ENCODE assay signal across 10 mouse cellular contexts in genomic region chr10:41474981-41475391, GRCm38 (mm10). TPM values are rescaled to one million over a fixed set of nuclear protein-coding genes. Genes with fewer than 3 reads are reported as not detected.
A peak's percentile ranks its signal among the peaks of the same experiment; 100 is the strongest.
DNase-seq lines count a peak whose midpoint lies in the region; ATAC-seq and TF ChIP-seq lines count a peak whose summit lies in the region.
"Had no signal": no experiment of that assay in that cellular context is flagged by ENCODE, and none has a peak within 500 bp of the region (broad histone marks: within the 10 kb centered on the region; RNA-seq: fewer than 3 reads in every experiment).

No protein-coding gene starts in this region.

- WGBS in kidney, postnatal 0 days, result 73% methylated on average over 1 of the region's 1 CpGs
- WGBS in heart, embryonic 12.5 days, result 38% methylated on average over 1 of the region's 1 CpGs
- 43% methylated on average over 1 of the region's 1 CpGs for WGBS in liver, embryonic 14.5 days (ENCODE audit: insufficient replicate concordance)
- WGBS in stomach, embryonic 14.5 days, result 43% methylated on average over 1 of the region's 1 CpGs
- 91% methylated on average over 1 of the region's 1 CpGs for WGBS in midbrain, embryonic 11.5 days

- intact Hi-C loops in left cerebral cortex, postnatal 36 days (cut with DNase I), result no loop called here

- no peak for ATAC-seq in kidney, postnatal 0 days (replicated peaks; ENCODE audit: low FRiP score, low read depth)
- no peak for ATAC-seq in heart, embryonic 12.5 days (ENCODE audit: insufficient number of reproducible peaks, low FRiP score)
- no peak for ATAC-seq in liver, embryonic 14.5 days (ENCODE audit: insufficient read depth)
- no peak for ATAC-seq in stomach, embryonic 14.5 days (ENCODE audit: insufficient number of reproducible peaks, insufficient read depth, low FRiP score, low read depth)
- ATAC-seq in midbrain, embryonic 11.5 days (ENCODE audit: low FRiP score), result no peak

- no peaks in the 10 kb centered on the region for H3K9me3 ChIP-seq in kidney, postnatal 0 days (replicated peaks; ENCODE audit: low read length)
- no peaks in the 10 kb centered on the region for H3K9me3 ChIP-seq in heart, embryonic 12.5 days (replicated peaks)
- no peaks in the 10 kb centered on the region for H3K9me3 ChIP-seq in liver, embryonic 14.5 days (ENCODE audit: control insufficient read depth, low read length)
- H3K9me3 ChIP-seq in stomach, embryonic 14.5 days (ENCODE audit: control insufficient read depth, low read depth, low read length), result no peaks in the 10 kb centered on the region
- H3K9me3 ChIP-seq in midbrain, embryonic 11.5 days (ENCODE audit: control insufficient read depth, low read length), result no peaks in the 10 kb centered on the region
- H3K9me3 ChIP-seq: hindbrain, embryonic 10.5 days had no signal

- no peak for TF ChIP-seq CTCF in kidney, postnatal 0 days (IDR thresholded peaks at IDR 0.05; ENCODE audit: low read depth)
- TF ChIP-seq CTCF in liver, embryonic 14.5 days (IDR thresholded peaks at IDR 0.05; ENCODE audit: low read depth), result no peak

- no peak overlapping the region for H3K9ac ChIP-seq in kidney, postnatal 0 days (ENCODE audit: low read depth, low read length)
- H3K9ac ChIP-seq in heart, embryonic 12.5 days, result peak overlapping the region; percentile 37; the same call in 1 of the 2 replicates
- no peak overlapping the region for H3K9ac ChIP-seq in liver, embryonic 14.5 days (replicated peaks)
- H3K9ac ChIP-seq in stomach, embryonic 14.5 days (replicated peaks; ENCODE audit: low read depth, low read length), result no peak overlapping the region
- no peak overlapping the region for H3K9ac ChIP-seq in midbrain, embryonic 11.5 days (ENCODE audit: low read length)

- TF ChIP-seq EP300 in liver, embryonic 14.5 days (IDR thresholded peaks at IDR 0.05; ENCODE audit: low read depth), result no peak

- H3K4me2 ChIP-seq in kidney, postnatal 0 days (ENCODE audit: low read length), result no peak overlapping the region
- H3K4me2 ChIP-seq in heart, embryonic 12.5 days, result 0 out of 2 replicates have a peak overlapping the region, but pooled peaks have one; percentile 5
- H3K4me2 ChIP-seq in liver, embryonic 14.5 days (ENCODE audit: low read depth), result peak overlapping the region; percentile 7; the same call in 1 of the 2 replicates
- 0 out of 2 replicates have a peak overlapping the region, but pooled peaks have one; percentile 89 for H3K4me2 ChIP-seq in stomach, embryonic 14.5 days (replicated peaks; ENCODE audit: low read depth, low read length)
- H3K4me2 ChIP-seq in midbrain, embryonic 11.5 days, result no peak overlapping the region

- peak; percentile 8 for DNase-seq in kidney, postnatal 0 days (ENCODE audit: low spot score)
- no peak for DNase-seq in kidney, postnatal 10 days
- DNase-seq in liver, embryonic 14.5 days (ENCODE audit: low read depth in 3 of 3, low spot score in 3 of 3), result no peak
- DNase-seq in left cerebral cortex, postnatal 36 days (ENCODE audit: low spot score in 2 of 2), result no peak
- no peak for DNase-seq in midbrain, embryonic 11.5 days (ENCODE audit: low spot score, missing footprints)
- no peak for DNase-seq in urinary bladder, postnatal 10 days (ENCODE audit: low spot score)
- DNase-seq: right cerebral cortex, postnatal 4 days had no signal

- peak overlapping the region; percentile 58; the same call in 1 of the 2 replicates for H3K27ac ChIP-seq in kidney, postnatal 0 days
- peak overlapping the region; percentile 91 for H3K27ac ChIP-seq in heart, embryonic 12.5 days (ENCODE audit: poor library complexity, severe bottlenecking)
- peak overlapping the region; percentile 30; the same call in 1 of the 2 replicates for H3K27ac ChIP-seq in liver, embryonic 14.5 days
- peak overlapping the region; percentile 58 for H3K27ac ChIP-seq in stomach, embryonic 14.5 days (ENCODE audit: low read length)
- H3K27ac ChIP-seq in midbrain, embryonic 11.5 days (ENCODE audit: low read depth, low read length), result no peak overlapping the region

- no peaks in the 10 kb centered on the region for H3K36me3 ChIP-seq in kidney, postnatal 0 days (ENCODE audit: insufficient read depth, low read length)
- peaks cover 21% of the 10 kb centered on the region for H3K36me3 ChIP-seq in heart, embryonic 12.5 days
- H3K36me3 ChIP-seq in liver, embryonic 14.5 days (replicated peaks; ENCODE audit: control insufficient read depth, insufficient read depth, low read depth), result no peaks in the 10 kb centered on the region
- no peaks in the 10 kb centered on the region; the same call in 1 of the 2 replicates for H3K36me3 ChIP-seq in stomach, embryonic 14.5 days (ENCODE audit: control insufficient read depth, insufficient read depth, low read length)
- peaks cover 2% of the 10 kb centered on the region; the same call in 1 of the 2 replicates for H3K36me3 ChIP-seq in midbrain, embryonic 11.5 days (ENCODE audit: control insufficient read depth, insufficient read depth, low read length)

- peaks cover 9% of the 10 kb centered on the region for H3K4me1 ChIP-seq in kidney, postnatal 0 days (replicated peaks; ENCODE audit: insufficient read depth, low read length)
- peaks cover 61% of the 10 kb centered on the region for H3K4me1 ChIP-seq in heart, embryonic 12.5 days (replicated peaks)
- peaks cover 34 to 46% of the 10 kb centered on the region in 2 experiments for H3K4me1 ChIP-seq in liver, embryonic 14.5 days (replicated peaks; ENCODE audit: control insufficient read depth in 2 of 2, insufficient read depth in 2 of 2, low read length in 1 of 2)
- H3K4me1 ChIP-seq in stomach, embryonic 14.5 days (ENCODE audit: control insufficient read depth, insufficient read depth, low read length), result peaks cover 19% of the 10 kb centered on the region
- peaks cover 19% of the 10 kb centered on the region for H3K4me1 ChIP-seq in midbrain, embryonic 11.5 days (ENCODE audit: control insufficient read depth, insufficient read depth, low read length)

- no peak overlapping the region for H3K4me3 ChIP-seq in kidney, postnatal 0 days (replicated peaks; ENCODE audit: low read depth, low read length)
- no peak overlapping the region for H3K4me3 ChIP-seq in heart, embryonic 12.5 days
- no peak overlapping the region for H3K4me3 ChIP-seq in liver, embryonic 14.5 days (ENCODE audit: insufficient read depth in 1 of 2, low read depth in 2 of 2, low read length in 2 of 2)
- no peak overlapping the region for H3K4me3 ChIP-seq in stomach, embryonic 14.5 days (ENCODE audit: low read depth, low read length)
- no peak overlapping the region for H3K4me3 ChIP-seq in midbrain, embryonic 11.5 days (ENCODE audit: low read depth, low read length)

- H3K27me3 ChIP-seq in kidney, postnatal 0 days (ENCODE audit: insufficient read depth, low read length), result no peaks in the 10 kb centered on the region
- no peaks in the 10 kb centered on the region for H3K27me3 ChIP-seq in heart, embryonic 12.5 days (replicated peaks)
- no peaks in the 10 kb centered on the region for H3K27me3 ChIP-seq in liver, embryonic 14.5 days (ENCODE audit: control insufficient read depth, insufficient read depth, low read length)
- H3K27me3 ChIP-seq in stomach, embryonic 14.5 days (ENCODE audit: control insufficient read depth, insufficient read depth, low read length), result no peaks in the 10 kb centered on the region
- H3K27me3 ChIP-seq in midbrain, embryonic 11.5 days (ENCODE audit: control insufficient read depth, insufficient read depth, low read length), result no peaks in the 10 kb centered on the region

RNA-seq across cellular contexts. Expression of gene Mical1, which starts 1.1 kb away (rescaled TPM):
- 19.6 and 19.9 TPM in 2 replicates for polyA plus RNA-seq in kidney, postnatal 0 days (2015; fragmentation: Nextera tagmentation; extraction: Ambion mirVana)
- 38.9 and 45.3 TPM in 2 replicates for polyA plus RNA-seq in heart, embryonic 12.5 days (2016; fragmentation: Nextera tagmentation; extraction: Ambion mirVana)
- polyA plus RNA-seq in liver, embryonic 14.5 days (2012; rRNA removed), result 2.0 and 2.6 TPM in 2 replicates
- polyA plus RNA-seq in liver, embryonic 14.5 days (2014; fragmentation: Nextera tagmentation; extraction: Ambion mirVana), result 2.8 TPM in 2 replicates
- polyA plus RNA-seq in stomach, embryonic 14.5 days (2014; fragmentation: Nextera tagmentation; extraction: Ambion mirVana), result 39.3 and 42.8 TPM in 2 replicates
- 10 to 100 TPM; 17.3 to 19.6 TPM for total RNA-seq in left cerebral cortex, postnatal 36 days (2021)
- 34.0 and 36.6 TPM in 2 replicates for polyA plus RNA-seq in midbrain, embryonic 11.5 days (2014; fragmentation: Nextera tagmentation; extraction: Ambion mirVana)

RNA-seq across cellular contexts. Expression of gene Smpd2, which starts 15.2 kb away (rescaled TPM):
- polyA plus RNA-seq in kidney, postnatal 0 days (2015; fragmentation: Nextera tagmentation; extraction: Ambion mirVana), result 70.4 and 79.8 TPM in 2 replicates
- polyA plus RNA-seq in heart, embryonic 12.5 days (2016; fragmentation: Nextera tagmentation; extraction: Ambion mirVana), result 42.7 and 45.6 TPM in 2 replicates
- polyA plus RNA-seq in liver, embryonic 14.5 days (2012; rRNA removed), result 6.7 and 7.1 TPM in 2 replicates
- polyA plus RNA-seq in liver, embryonic 14.5 days (2014; fragmentation: Nextera tagmentation; extraction: Ambion mirVana), result 8.6 and 11.1 TPM in 2 replicates
- polyA plus RNA-seq in stomach, embryonic 14.5 days (2014; fragmentation: Nextera tagmentation; extraction: Ambion mirVana), result 55.1 and 59.6 TPM in 2 replicates
- 10 to 100 TPM; 18.5 to 20.6 TPM for total RNA-seq in left cerebral cortex, postnatal 36 days (2021)
- polyA plus RNA-seq in midbrain, embryonic 11.5 days (2014; fragmentation: Nextera tagmentation; extraction: Ambion mirVana), result 50.7 and 60.0 TPM in 2 replicates

RNA-seq across cellular contexts. Expression of gene Ppil6, which starts 15.3 kb away (rescaled TPM):
- polyA plus RNA-seq in kidney, postnatal 0 days (2015; fragmentation: Nextera tagmentation; extraction: Ambion mirVana), result 3.3 and 4.6 TPM in 2 replicates
- polyA plus RNA-seq in heart, embryonic 12.5 days (2016; fragmentation: Nextera tagmentation; extraction: Ambion mirVana), result 1.1 TPM in 2 replicates
- not detected in 2 replicates for polyA plus RNA-seq in liver, embryonic 14.5 days (2012; rRNA removed)
- not detected in 2 replicates for polyA plus RNA-seq in liver, embryonic 14.5 days (2014; fragmentation: Nextera tagmentation; extraction: Ambion mirVana)
- 1.8 and 2.2 TPM in 2 replicates for polyA plus RNA-seq in stomach, embryonic 14.5 days (2014; fragmentation: Nextera tagmentation; extraction: Ambion mirVana)
- total RNA-seq in left cerebral cortex, postnatal 36 days (2021), result 1 to 10 TPM; 6.5 to 9.3 TPM
- 0.66 and 0.85 TPM in 2 replicates for polyA plus RNA-seq in midbrain, embryonic 11.5 days (2014; fragmentation: Nextera tagmentation; extraction: Ambion mirVana)

RNA-seq across cellular contexts. Expression of gene Zbtb24, which starts 24.8 kb away (rescaled TPM):
- 16.9 and 18.4 TPM in 2 replicates for polyA plus RNA-seq in kidney, postnatal 0 days (2015; fragmentation: Nextera tagmentation; extraction: Ambion mirVana)
- 13.3 and 13.5 TPM in 2 replicates for polyA plus RNA-seq in heart, embryonic 12.5 days (2016; fragmentation: Nextera tagmentation; extraction: Ambion mirVana)
- 3.3 and 4.0 TPM in 2 replicates for polyA plus RNA-seq in liver, embryonic 14.5 days (2012; rRNA removed)
- polyA plus RNA-seq in liver, embryonic 14.5 days (2014; fragmentation: Nextera tagmentation; extraction: Ambion mirVana), result 4.1 and 4.2 TPM in 2 replicates
- polyA plus RNA-seq in stomach, embryonic 14.5 days (2014; fragmentation: Nextera tagmentation; extraction: Ambion mirVana), result 16.7 and 19.2 TPM in 2 replicates
- total RNA-seq in left cerebral cortex, postnatal 36 days (2021), result 10 to 100 TPM; 16.3 to 22.7 TPM
- polyA plus RNA-seq in midbrain, embryonic 11.5 days (2014; fragmentation: Nextera tagmentation; extraction: Ambion mirVana), result 19.1 TPM in 2 replicates

RNA-seq across cellular contexts. Expression of gene Cd164, which starts 44.2 kb away (rescaled TPM):
- polyA plus RNA-seq in kidney, postnatal 0 days (2015; fragmentation: Nextera tagmentation; extraction: Ambion mirVana), result 184 and 193 TPM in 2 replicates
- polyA plus RNA-seq in heart, embryonic 12.5 days (2016; fragmentation: Nextera tagmentation; extraction: Ambion mirVana), result 217 and 224 TPM in 2 replicates
- 22.8 and 30.2 TPM in 2 replicates for polyA plus RNA-seq in liver, embryonic 14.5 days (2012; rRNA removed)
- 59.7 and 62.2 TPM in 2 replicates for polyA plus RNA-seq in liver, embryonic 14.5 days (2014; fragmentation: Nextera tagmentation; extraction: Ambion mirVana)
- 178 and 202 TPM in 2 replicates for polyA plus RNA-seq in stomach, embryonic 14.5 days (2014; fragmentation: Nextera tagmentation; extraction: Ambion mirVana)
- 10 to 100 TPM; 59.0 to 64.6 TPM for total RNA-seq in left cerebral cortex, postnatal 36 days (2021)
- 112 and 126 TPM in 2 replicates for polyA plus RNA-seq in midbrain, embryonic 11.5 days (2014; fragmentation: Nextera tagmentation; extraction: Ambion mirVana)

Comparison
In these comparisons a context has a peak if more than half of its experiments do, and no peak if none do; other contexts are left out.
1. H3K4me2 ChIP-seq: peak in heart, embryonic 12.5 days (single experiment), liver, embryonic 14.5 days (single experiment) and stomach, embryonic 14.5 days (single experiment); none in kidney, postnatal 0 days (single experiment) and midbrain, embryonic 11.5 days (single experiment).